Mouse (Mus musculus) layer of hippocampus, adult 9-11 months (tissue): Measurements from ENCODE around the gene Homer1.

Experiments
- DNase-seq: peaks from one replicate; pipeline ENCODE4 v3.0.0; 2022

Homer1 gene

GRCm38 (mm10) chr13:93406855-93407254, 107.4 kb downstream of the Homer1 start:
- no peak for DNase-seq

- DNase-seq: no peak
Measured at GRCm38 (mm10) chr13:93410343-93410742, 110.9 kb downstream of the Homer1 start.

- no peak for DNase-seq
Measured at GRCm38 (mm10) chr13:93415055-93415454, 115.6 kb downstream of the Homer1 start.

GRCm38 (mm10) chr13:93418292-93418691, 118.9 kb downstream of the Homer1 start:
- DNase-seq: no peak

GRCm38 (mm10) chr13:93419779-93420178, 120.3 kb downstream of the Homer1 start:
- no peak for DNase-seq

GRCm38 (mm10) chr13:93423224-93423623, 123.8 kb downstream of the Homer1 start:
- no peak for DNase-seq

GRCm38 (mm10) chr13:93427920-93428876, 128.8 kb downstream of the Homer1 start:
- DNase-seq: no peak

GRCm38 (mm10) chr13:93429205-93429604, 129.8 kb downstream of the Homer1 start:
- no peak for DNase-seq

GRCm38 (mm10) chr13:93440167-93440566, 140.7 kb downstream of the Homer1 start:
- DNase-seq: no peak

GRCm38 (mm10) chr13:93453275-93453674, 153.8 kb downstream of the Homer1 start:
- peak; percentile 52 for DNase-seq
